Mouse (Mus musculus) R1 (cell line): ENCODE measurements around the gene Junb.
A peak's percentile ranks its signal among the peaks of the same experiment; 100 is the strongest.

ENCODE experiments used
- DNase-seq: peaks from one replicate; pipeline ENCODE4 v3.0.0-alpha.2; 2018; ENCODE audit warnings: low read depth, low spot score

Gene Junb

DNA sequence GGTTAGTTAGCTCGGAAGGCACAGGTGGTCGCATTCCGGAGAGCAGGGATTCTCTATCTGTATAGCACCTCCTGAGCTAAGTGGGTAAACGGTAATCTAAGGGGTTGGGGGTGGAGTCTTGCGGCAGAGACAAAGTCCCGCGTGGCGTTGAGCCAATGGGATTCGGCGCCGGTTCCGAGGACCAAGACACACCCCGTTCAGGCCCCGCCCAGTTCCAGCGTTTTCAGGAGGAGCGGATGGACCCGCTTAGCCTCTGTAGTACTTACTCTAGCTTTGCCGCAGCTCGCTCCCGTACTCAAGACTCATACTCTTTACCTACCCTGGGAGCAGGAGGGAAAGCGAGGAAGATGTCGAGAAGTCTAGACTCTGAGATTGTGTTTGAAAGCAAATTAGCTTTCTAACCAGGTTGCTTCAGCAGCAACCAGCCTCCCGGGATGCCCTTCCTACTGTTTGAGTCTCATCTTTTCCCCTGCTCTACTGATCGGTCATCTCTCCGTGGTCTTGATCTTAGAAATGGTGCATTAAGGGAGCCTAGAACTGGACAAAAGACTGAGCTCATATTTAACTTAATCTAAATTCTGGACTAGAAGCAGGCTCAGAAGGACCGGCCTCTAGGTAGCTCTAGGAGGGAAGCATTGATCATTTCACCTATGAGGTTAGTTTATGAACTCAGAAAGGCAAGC lies 33.9 kb downstream of the Junb start:
- DNase-seq: peak; percentile 93

DNA sequence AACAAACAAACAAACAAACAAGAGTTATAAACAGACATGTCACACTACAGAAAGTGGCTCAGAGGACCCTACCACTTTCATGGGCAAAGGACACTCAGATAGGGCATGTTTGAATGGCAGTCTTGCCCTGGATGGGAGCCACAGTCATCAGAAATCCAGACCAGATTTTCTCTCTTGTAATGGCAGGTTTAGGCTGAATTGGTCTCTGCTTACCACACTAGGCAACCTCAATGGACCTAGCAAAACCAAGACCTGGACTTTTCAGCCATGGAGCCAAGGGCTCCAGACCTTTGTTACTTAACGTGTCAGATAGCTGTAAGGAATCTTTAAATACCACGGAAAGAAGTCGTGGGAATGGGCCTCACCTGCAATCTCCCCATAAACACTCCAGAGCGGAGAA lies 34.8 kb downstream of the Junb start:
- no peak for DNase-seq

GRCm38 (mm10) chr8:84937620-84938485 lies 40.7 kb downstream of the Junb start:
- no peak for DNase-seq

GRCm38 (mm10) chr8:84936962-84937546 lies 41.5 kb downstream of the Junb start, which contains the start of gene Mast1:
Gene Mast1 (minus strand): TSS chr8:84937359.
- peak; percentile 78 for DNase-seq

GRCm38 (mm10) chr8:84936041-84936961 lies 42.2 kb downstream of the Junb start:
- no peak for DNase-seq

DNA sequence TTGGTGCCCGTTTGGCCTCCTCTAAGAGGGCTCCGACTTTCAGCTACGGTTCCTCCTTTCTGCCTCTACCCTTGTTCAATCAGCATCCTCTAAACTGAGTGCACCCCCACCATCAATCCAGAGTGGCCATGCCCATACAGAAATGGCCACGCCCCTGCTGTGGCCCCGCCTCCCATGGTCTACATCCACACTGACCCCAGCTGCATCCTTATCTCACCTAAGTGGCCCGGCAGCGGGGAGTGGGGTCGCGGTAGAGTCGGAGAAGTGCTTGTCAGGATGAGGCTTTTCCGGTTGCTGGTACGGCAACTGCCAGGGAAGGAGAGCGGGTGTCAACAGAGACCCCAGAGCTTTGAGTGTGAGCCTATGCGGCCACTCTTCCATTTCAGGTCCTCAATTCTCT lies 43.0 kb downstream of the Junb start:
- no peak for DNase-seq

- DNase-seq: peak; percentile 93
Measured at GRCm38 (mm10) chr8:84934860-84935259, 43.7 kb downstream of the Junb start.

- no peak for DNase-seq
Measured at GRCm38 (mm10) chr8:84933767-84934559, 44.6 kb downstream of the Junb start.

DNA sequence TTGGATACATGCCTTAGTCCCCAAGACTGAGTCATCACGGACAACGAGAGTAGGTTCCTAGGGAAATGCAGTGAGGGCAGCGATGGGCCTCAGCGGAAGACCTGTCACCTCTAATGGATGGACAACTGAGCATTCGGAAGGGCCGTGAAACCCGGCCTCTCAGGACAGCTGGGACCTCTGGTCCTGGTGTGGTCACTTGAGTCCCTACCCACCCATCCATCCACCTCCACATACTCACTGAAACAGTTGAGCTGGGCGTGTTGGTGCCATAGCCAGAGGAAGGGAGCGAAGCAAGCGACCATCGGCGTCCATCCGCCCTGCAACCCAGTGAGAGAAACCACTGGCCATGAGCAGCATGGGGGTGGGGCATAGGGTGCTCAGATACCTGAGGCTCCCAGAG lies 47.9 kb downstream of the Junb start:
- DNase-seq: no peak

- DNase-seq: peak; percentile 73
Measured at GRCm38 (mm10) chr8:84928456-84929306, 49.8 kb downstream of the Junb start.

DNA sequence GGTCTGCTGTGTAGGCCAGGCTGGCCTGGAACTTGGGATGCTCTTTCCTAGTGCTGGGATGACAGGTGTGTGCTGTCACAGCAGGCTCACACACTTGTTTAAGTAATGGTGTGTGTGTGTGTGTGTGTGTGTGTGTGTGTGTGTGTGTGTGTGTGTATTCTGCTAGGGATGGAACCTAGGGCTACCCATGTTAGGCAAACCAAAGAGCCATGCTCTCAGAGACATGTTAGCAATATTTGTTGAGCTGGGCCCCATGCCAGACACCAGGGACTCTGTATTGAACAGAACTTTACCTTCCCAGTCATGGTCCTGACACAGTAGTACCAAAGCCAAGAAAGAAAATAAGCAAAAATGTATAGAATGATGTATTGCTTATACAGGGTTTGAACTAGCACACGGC lies 51.0 kb downstream of the Junb start:
- DNase-seq: no peak

GRCm38 (mm10) chr8:84925557-84925956 lies 53.0 kb downstream of the Junb start:
- DNase-seq: no peak
